Mouse (Mus musculus) ES-E14 (cell line): ENCODE results near the gene Sar1b.

Experiments used
- MAFK ChIP-seq: IDR thresholded peaks from 2 replicates; pipeline ENCODE4 v1.6.1; 2014; ENCODE audit warnings: mild to moderate bottlenecking, low read depth, low read length, inconsistent platforms; ENCODE audit not compliant: insufficient read depth
- ZC3H11A ChIP-seq: IDR thresholded peaks from 2 replicates; pipeline ENCODE4 v1.6.1; 2012; ENCODE audit warnings: low read depth, mild to moderate bottlenecking, inconsistent platforms, low read length, borderline replicate concordance
- ZNF384 ChIP-seq: IDR thresholded peaks from 2 replicates; pipeline ENCODE4 v1.6.1; 2012; ENCODE audit warnings: low read depth, low read length, inconsistent platforms

DNA sequence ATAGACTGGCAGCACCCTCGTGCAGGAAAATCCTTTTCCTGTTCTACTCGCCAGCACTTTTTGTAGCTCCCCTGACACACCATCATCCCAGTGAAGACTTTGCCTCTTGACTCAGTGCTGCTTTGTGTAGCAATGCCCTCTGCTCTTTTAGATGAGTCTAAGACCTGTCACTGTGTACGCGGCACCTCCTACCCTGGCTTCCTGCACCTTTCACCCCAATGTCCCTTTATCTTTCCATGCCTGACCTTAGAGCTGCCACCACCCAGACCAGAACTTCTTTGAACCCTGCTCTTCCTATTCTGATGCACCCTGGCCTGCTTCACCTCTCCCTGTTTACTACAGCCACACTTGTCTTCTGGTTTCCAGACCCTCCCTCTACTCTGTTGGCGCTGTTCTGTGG, 4.8 kb downstream of the Sar1b start:
- TF ChIP-seq ZC3H11A, result no peak
- TF ChIP-seq MAFK, result no peak
- TF ChIP-seq ZNF384, result no peak
